Mouse (Mus musculus): ENCODE data around the gene Gm38394. TPM values are rescaled to one million over a fixed set of nuclear protein-coding genes. Genes with fewer than 3 reads are reported as not detected.

Gm38394 gene
- 0.31 and 0.35 TPM in 2 replicates for polyA plus RNA-seq (2021; fragmentation: Nextera tagmentation)
- long read RNA-seq, experiment 1, partial matches to known transcripts = 0 of 2 reads
- long read RNA-seq, experiment 1, other reads (novel, unspliced or antisense) = 2 of 2 reads
- long read RNA-seq, experiment 2, partial matches to known transcripts = 11 of 11 reads
- long read RNA-seq, experiment 2, other reads (novel, unspliced or antisense) = 0 of 11 reads

DNA sequence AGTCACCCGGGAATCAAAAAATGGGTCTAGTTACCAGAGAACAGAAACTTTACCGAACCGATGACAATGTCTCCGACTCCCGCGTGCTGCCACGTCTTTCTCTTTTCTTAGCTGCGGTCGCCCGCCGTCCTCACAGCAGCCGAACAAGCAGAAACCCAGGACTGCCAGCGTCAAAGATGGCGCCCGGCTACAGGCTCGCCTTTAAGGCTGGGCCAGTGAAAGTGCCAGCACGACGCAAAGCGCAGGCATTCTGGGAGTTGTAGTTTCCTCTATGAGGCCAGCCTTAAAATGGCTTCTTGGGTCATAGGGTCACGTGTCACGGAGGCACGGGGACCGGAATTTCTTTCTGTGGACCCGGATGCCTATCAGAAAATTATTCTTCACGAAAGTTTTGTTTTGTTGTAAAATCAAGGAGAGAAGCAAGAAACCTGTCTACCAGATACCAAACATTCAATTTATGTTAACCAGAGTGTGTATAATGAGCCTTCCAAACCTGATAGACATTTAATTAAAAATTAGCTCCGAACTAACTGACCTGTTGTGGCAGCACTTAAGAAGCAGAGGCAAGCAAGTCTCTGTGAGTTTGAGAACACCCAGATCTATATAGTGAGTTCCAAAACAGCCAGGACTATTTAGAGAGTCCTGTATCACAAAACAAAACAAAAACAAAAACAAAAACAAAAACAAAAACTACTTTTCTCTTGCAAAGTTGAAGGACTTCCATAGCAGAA, at the start of gene Gm38394:
TSS of gene Gm38394 (minus strand) at position 116 of the 731 bp plus-strand sequence.

DNA sequence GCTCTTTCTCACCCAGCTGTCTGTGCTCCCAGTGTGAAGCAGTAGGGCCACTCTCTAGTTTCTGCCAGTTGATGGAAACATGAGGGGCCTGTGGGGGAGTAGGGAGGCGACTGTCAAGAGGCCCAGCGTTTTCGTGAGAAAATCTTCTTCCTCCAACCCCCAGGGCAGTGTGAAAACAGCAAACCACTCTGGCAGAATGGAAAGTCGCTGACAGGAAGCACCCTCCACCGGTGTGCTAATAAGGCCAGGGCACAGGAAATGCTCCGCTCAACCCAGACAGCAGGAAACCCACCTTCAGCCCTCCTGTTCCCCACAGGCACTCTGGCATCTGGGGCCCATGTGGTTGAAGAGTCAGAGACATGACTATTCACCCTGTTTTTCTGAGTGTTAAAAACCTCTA, 28.8 kb upstream of the Gm38394 start, which contains the start of gene Lax1:
TSS of gene Lax1 (minus strand) at position 212 of the 400 bp plus-strand sequence.

DNA sequence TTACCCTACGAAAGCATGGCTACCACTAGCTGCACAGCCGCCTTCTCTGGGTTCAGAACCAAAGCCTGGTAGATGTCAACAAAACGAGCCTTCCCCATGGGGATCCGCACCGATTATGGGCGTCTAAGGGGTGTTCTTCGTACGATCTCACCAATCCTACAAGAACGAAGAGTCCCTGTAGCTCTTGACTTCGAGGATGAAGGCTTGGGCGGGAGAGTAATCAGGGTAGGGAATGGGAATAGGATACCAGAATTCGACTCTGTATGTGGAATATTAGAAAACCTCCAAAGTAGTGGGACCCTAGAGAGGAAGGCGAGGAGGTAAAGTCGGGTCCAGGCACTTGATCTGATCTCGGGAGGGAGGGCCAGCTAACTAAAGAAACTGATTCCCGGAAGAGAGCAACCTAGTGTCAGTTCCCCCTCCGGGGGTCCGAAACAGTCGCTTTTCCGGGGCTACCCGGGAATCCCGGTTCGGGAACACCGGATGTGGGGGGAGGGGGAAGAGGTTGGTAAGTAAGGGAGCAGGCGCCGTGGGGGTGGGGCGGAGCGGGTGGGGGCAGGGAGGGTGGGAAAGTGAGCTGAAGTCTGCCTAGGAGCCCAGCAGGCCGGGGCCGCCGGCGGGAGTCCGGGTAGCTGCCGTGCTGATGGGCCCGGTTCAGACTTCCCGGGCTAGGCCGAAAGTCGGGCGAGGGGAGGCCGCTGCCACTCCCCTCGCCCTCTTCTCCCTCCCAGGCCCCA, 484 bp downstream of the Gm38394 start, which contains the start of gene Zbed6:
TSS of gene Zbed6 (minus strand) at position 420 of the 737 bp plus-strand sequence.

DNA sequence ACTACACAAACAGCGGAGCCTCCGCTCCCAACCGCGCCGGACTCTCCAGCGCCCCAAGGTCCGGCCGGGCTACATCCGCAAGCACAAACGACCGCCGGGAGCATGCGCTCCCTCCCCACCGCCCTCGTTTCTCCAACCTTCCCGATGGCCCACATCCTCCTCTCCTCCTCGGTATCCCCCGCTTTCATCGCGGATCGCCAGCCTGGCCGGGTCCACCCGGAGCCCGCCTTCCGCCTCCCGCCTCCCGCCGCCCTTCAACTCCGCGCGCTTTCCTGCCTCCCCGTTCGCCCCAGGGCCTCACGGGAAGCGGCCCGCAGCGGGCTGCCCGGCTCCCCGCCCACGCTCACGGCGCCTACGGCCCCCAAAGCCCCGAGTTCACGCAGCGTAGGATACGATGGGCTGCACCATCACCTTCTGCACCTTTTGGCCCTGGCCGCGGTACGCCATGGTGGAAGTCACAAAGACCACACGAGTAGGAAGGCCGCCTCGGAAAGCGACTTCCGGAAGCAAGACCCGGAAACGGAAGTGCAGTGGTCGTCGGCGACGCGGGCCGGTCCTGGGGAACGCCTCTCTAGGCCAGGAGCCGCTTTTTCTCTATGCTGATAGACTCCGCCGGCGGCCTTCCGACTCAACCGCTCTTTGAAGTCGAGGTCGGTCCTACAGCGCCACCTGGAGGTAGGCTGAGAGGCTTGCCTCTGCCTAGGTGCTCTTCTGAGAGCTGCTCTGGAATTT, 51.2 kb downstream of the Gm38394 start, which contains the start of gene Snrpe:
TSS of gene Snrpe (minus strand) at position 521 of the 732 bp plus-strand sequence.

Other genes with a start within 250 kb of the Gm38394 start
- 1.0 and 1.5 TPM in 2 replicates for gene Sox13, start 236.9 kb downstream of the Gm38394 start, polyA plus RNA-seq (2021; fragmentation: Nextera tagmentation)
- gene Snrpe, start 51.0 kb downstream of the Gm38394 start, polyA plus RNA-seq (2021; fragmentation: Nextera tagmentation) = 328 and 333 TPM in 2 replicates
- 0.39 and 0.49 TPM in 2 replicates for gene Zbed6, start 433 bp downstream of the Gm38394 start, polyA plus RNA-seq (2021; fragmentation: Nextera tagmentation)
- not detected in 2 replicates for gene Lax1, start 28.8 kb upstream of the Gm38394 start, polyA plus RNA-seq (2021; fragmentation: Nextera tagmentation)
- gene Atp2b4, start 139.7 kb upstream of the Gm38394 start, polyA plus RNA-seq (2021; fragmentation: Nextera tagmentation) = 12.9 and 21.2 TPM in 2 replicates
- gene Optc, start 246.7 kb upstream of the Gm38394 start, polyA plus RNA-seq (2021; fragmentation: Nextera tagmentation) = 0.93 and 1.3 TPM in 2 replicates